Mouse (Mus musculus) heart, embryonic 11.5 days (tissue): Measurements from ENCODE around the gene Zcchc24. TPM values are rescaled to one million over a fixed set of nuclear protein-coding genes. Genes with fewer than 3 reads are reported as not detected.

Source experiments
- ATAC-seq: fragments of 200-750 bp; cut with Nextera tagmentation; replicated peaks from 2 replicates; pipeline ENCODE4 v1.8.0; 2017; ENCODE audit warnings: moderate library complexity; ENCODE audit not compliant: insufficient number of reproducible peaks, low FRiP score, low TSS enrichment
- H3K27ac ChIP-seq: fragments of 300-500 bp; sonication (generic); 2 replicates; pipeline ENCODE4 v1.5.1; 2014; ENCODE audit warnings: mild to moderate bottlenecking, low read depth, low read length
- H3K27me3 ChIP-seq: fragments of 300-500 bp; sonication (generic); 2 replicates; pipeline ENCODE4 v1.6.1; 2014; ENCODE audit warnings: mild to moderate bottlenecking, low read length, mixed read lengths; ENCODE audit not compliant: control insufficient read depth, insufficient read depth
- H3K36me3 ChIP-seq: fragments of 300-500 bp; sonication (generic); 2 replicates; pipeline ENCODE4 v1.6.1; 2014; ENCODE audit warnings: mild to moderate bottlenecking, low read length, moderate library complexity, mixed read lengths; ENCODE audit not compliant: control insufficient read depth, insufficient read depth
- H3K4me1 ChIP-seq: fragments of 300-500 bp; sonication (generic); 2 replicates; pipeline ENCODE4 v1.6.1; 2014; ENCODE audit warnings: low read length; ENCODE audit not compliant: control insufficient read depth, insufficient read depth
- H3K4me2 ChIP-seq: fragments of 300-500 bp; sonication (generic); 2 replicates; pipeline ENCODE4 v1.6.1; 2014; ENCODE audit warnings: mild to moderate bottlenecking, moderate library complexity
- H3K4me3 ChIP-seq: fragments of 300-500 bp; sonication (generic); 2 replicates; pipeline ENCODE4 v1.5.1; 2014; ENCODE audit warnings: low read depth, low read length
- H3K9ac ChIP-seq: fragments of 300-500 bp; sonication (generic); 2 replicates; pipeline ENCODE4 v1.6.1; 2014; ENCODE audit warnings: mild to moderate bottlenecking, low read depth, low read length, moderate library complexity
- H3K9me3 ChIP-seq: fragments of 300-500 bp; sonication (generic); replicated peaks from 2 replicates; pipeline ENCODE4 v1.6.1; 2016; ENCODE audit warnings: low read length; ENCODE audit not compliant: control insufficient read depth
- WGBS: fragments of 180-500 bp; shearing (Covaris S2); extraction: QIAGEN DNeasy Blood & Tissue Kit; methylation state at CpG from one replicate; pipeline ENCODE4 v1.1.7; 2014; ENCODE audit not compliant: insufficient replicate concordance; 5-methylcytosine and 5-hydroxymethylcytosine counted together
- polyA plus RNA-seq: library from polyadenylated mRNA; unstranded; fragments of >200 nt; fragmentation: Nextera tagmentation; extraction: Ambion mirVana; gene quantifications from 2 replicates; pipeline ENCODE4 v1.2.1, GENCODE M21; 2014

Zcchc24 gene
- polyA plus RNA-seq, 1 experiment from 2014 or later, result 22.6 TPM

GRCm38 (mm10) chr14:25749143-25749909, 19.5 kb downstream of the Zcchc24 start:
- Histone ChIP-seq H3K27me3 (no peaks in the 10 kb centered on the region), H3K9me3 (no peaks in the 10 kb centered on the region), H3K36me3 (0 out of 2 replicates have a peak, but pooled peaks cover 3% of the 10 kb centered on the region), H3K4me2 (no peak overlapping the region), H3K4me1 (peaks cover 61% of the 10 kb centered on the region), H3K9ac (0 out of 2 replicates have a peak overlapping the region, but pooled peaks have one; percentile 12), H3K27ac (peak overlapping the region; percentile 50), H3K4me3 (no peak overlapping the region)
- 28% methylated on average over 13 of the region's 13 CpGs for WGBS
- ATAC-seq, result no peak

- Histone ChIP-seq H3K27me3 (no peaks in the 10 kb centered on the region), H3K4me2 (no peak overlapping the region), H3K9ac (0 out of 2 replicates have a peak overlapping the region, but pooled peaks have one; percentile 22), H3K27ac (no peak overlapping the region), H3K4me3 (no peak overlapping the region), H3K9me3 (no peaks in the 10 kb centered on the region), H3K4me1 (peaks cover 58% of the 10 kb centered on the region), H3K36me3 (0 out of 2 replicates have a peak, but pooled peaks cover 3% of the 10 kb centered on the region)
- WGBS, result 58% methylated on average over 7 of the region's 7 CpGs
- no peak for ATAC-seq
These were observed 20.7 kb downstream of the Zcchc24 start for GRCm38 (mm10) chr14:25747996-25748756.

- no peak for ATAC-seq
- Histone ChIP-seq H3K4me1 (peaks cover 58% of the 10 kb centered on the region), H3K27ac (no peak overlapping the region), H3K9ac (no peak overlapping the region), H3K36me3 (0 out of 2 replicates have a peak, but pooled peaks cover 2% of the 10 kb centered on the region), H3K27me3 (no peaks in the 10 kb centered on the region), H3K4me3 (no peak overlapping the region), H3K4me2 (no peak overlapping the region), H3K9me3 (no peaks in the 10 kb centered on the region)
- 63% methylated on average over 21 of the region's 21 CpGs for WGBS
These were observed 21.6 kb downstream of the Zcchc24 start for GRCm38 (mm10) chr14:25746971-25747945.

GRCm38 (mm10) chr14:25746371-25746770, 22.5 kb downstream of the Zcchc24 start:
- H3K27me3 ChIP-seq, result no peaks in the 10 kb centered on the region
- H3K4me2 ChIP-seq, result no peak overlapping the region
- H3K27ac ChIP-seq, result peak overlapping the region; percentile 57; the same call in 1 of the 2 replicates
- no peaks in the 10 kb centered on the region for H3K9me3 ChIP-seq
- no peak overlapping the region for H3K4me3 ChIP-seq
- H3K9ac ChIP-seq, result no peak overlapping the region
- H3K4me1 ChIP-seq, result peaks cover 58% of the 10 kb centered on the region
- ATAC-seq, result no peak
- H3K36me3 ChIP-seq, result no peaks in the 10 kb centered on the region
- 81% methylated on average over 6 of the region's 6 CpGs for WGBS

- WGBS, result 33% methylated on average over 11 of the region's 11 CpGs
- Histone ChIP-seq H3K4me3 (no peak overlapping the region), H3K9me3 (no peaks in the 10 kb centered on the region), H3K36me3 (no peaks in the 10 kb centered on the region), H3K27ac (peak overlapping the region; percentile 57), H3K4me2 (no peak overlapping the region), H3K9ac (0 out of 2 replicates have a peak overlapping the region, but pooled peaks have one; percentile 54), H3K27me3 (no peaks in the 10 kb centered on the region), H3K4me1 (peaks cover 56% of the 10 kb centered on the region)
- no peak for ATAC-seq
These were observed 23.3 kb downstream of the Zcchc24 start for GRCm38 (mm10) chr14:25745365-25746184.

GRCm38 (mm10) chr14:25742943-25743342, 25.9 kb downstream of the Zcchc24 start:
- Histone ChIP-seq H3K9me3 (no peaks in the 10 kb centered on the region), H3K9ac (no peak overlapping the region), H3K4me2 (no peak overlapping the region), H3K4me1 (peaks cover 53% of the 10 kb centered on the region), H3K4me3 (no peak overlapping the region), H3K27me3 (no peaks in the 10 kb centered on the region), H3K36me3 (no peaks in the 10 kb centered on the region), H3K27ac (no peak overlapping the region)
- ATAC-seq, result no peak
- 78% methylated on average over 5 of the region's 5 CpGs for WGBS

- Histone ChIP-seq H3K9me3 (no peaks in the 10 kb centered on the region), H3K4me1 (peaks cover 54% of the 10 kb centered on the region), H3K4me3 (no peak overlapping the region), H3K36me3 (no peaks in the 10 kb centered on the region), H3K27me3 (no peaks in the 10 kb centered on the region), H3K27ac (no peak overlapping the region), H3K4me2 (no peak overlapping the region), H3K9ac (no peak overlapping the region)
- no peak for ATAC-seq
- WGBS, result 73% methylated on average over 5 of the region's 5 CpGs
These were observed 26.9 kb downstream of the Zcchc24 start for GRCm38 (mm10) chr14:25741840-25742367.
